Mouse (Mus musculus) cerebellum, adult 8-10 months (tissue): Measurements from ENCODE around the gene Slpi.
"Not testable (repeated sequence)": the region's sequence is repeated elsewhere in the genome, so short reads cannot be mapped to it uniquely, and the experiment has no call there.

Source experiments
- DNase-seq: peaks from one replicate; pipeline ENCODE4 v3.0.0; 2022

The Slpi gene

DNA sequence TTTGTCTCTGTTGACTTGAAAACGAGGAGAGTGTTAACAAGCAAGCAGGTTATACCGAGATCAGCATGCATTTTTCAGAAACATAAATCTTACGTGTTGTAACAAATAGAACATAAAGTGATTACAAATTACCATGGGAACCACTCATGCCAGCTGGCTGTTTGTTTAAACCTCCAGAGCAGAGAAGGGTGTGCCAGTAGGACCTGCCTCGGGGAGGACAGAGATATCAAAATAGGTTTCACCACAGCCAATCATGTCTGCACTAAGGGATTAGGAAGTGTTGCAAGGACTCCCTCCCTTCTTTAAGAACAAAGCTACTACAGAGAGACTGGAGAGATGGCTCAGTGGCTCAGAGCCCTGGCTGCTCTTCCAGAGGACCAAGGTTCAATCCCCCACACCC lies 15.7 kb downstream of the Slpi start:
- DNase-seq: no peak

DNA sequence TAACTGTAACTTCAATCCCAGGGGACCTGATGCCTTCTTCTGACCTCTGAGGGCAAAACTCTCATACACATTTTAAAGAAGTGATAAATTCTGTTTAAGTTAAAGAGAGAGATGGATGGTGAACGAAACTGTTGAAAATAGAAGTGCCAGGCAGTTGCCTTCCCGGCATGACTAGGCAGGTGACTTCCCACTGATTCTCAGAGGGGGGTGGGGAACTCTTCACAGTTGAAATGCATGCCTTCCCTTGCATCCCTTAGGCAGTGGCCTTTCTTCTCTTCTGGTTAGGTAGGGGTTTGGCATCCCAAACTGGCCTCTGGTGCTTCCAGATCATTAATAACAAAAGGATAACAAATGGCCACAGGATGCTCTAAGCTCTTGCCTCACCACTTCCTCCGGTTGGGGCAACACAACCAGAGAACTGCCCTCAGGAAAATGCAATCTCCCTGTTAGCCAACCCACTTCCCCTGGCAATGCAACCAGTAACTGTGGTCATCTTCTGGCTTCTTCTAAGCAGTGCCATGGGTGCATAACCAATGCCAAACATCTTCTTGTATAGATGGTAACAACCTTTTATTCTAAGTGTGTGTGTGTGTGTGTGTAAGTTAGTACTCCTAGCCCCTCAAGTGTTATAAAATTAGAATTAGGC lies 16.4 kb downstream of the Slpi start:
- DNase-seq: no peak

- no peak for DNase-seq
These were observed 17.5 kb downstream of the Slpi start for GRCm38 (mm10) chr2:164371371-164371770.

GRCm38 (mm10) chr2:164368620-164369105 lies 20.2 kb downstream of the Slpi start:
- no peak for DNase-seq

DNA sequence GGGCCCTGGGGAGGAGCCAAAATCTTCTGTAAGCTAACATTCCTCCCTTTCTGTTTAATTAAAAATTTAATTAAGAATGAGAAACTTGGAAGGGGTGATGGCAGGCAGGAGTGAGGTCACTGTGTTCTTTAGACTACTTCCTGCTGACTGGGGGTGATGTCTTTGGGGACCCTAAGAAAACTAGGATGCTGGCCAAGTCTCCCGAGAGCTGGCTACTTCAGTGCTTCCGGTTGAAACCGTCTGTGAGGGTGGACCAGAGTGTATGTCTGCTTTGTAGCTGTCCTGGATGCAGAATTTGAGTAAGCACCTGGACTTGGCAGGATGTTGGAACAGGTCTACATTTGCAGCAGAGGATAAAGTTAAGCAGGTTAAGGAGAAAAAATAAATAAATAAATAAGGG lies 21.9 kb downstream of the Slpi start:
- no peak for DNase-seq

GRCm38 (mm10) chr2:164360974-164361657 lies 27.8 kb downstream of the Slpi start:
- DNase-seq: no peak

DNA sequence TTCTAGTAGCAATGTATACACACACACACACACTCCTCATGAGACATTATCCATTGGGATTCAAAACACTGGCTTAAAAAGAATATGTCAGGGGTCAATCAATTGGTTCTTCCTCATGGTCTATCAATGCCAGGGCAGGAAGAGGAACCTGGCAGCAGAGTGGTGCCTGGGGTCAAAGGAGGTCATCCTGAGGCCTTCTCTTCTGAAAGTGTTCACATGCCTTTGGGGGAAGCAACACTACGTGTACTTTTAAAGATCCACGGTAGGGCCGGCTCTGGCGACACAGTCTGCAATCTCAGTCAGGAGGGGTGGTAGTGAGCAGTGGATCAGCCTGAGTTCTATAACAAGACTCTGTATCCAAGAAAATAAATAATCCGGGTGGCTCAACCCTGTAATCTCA lies 29.2 kb downstream of the Slpi start:
- DNase-seq: no peak

- DNase-seq: no peak
These were observed 29.9 kb downstream of the Slpi start for GRCm38 (mm10) chr2:164359031-164359430.

- DNase-seq: no peak
These were observed 30.5 kb downstream of the Slpi start for GRCm38 (mm10) chr2:164358373-164358772.

- no peak for DNase-seq
These were observed 32.5 kb downstream of the Slpi start for GRCm38 (mm10) chr2:164356177-164356967.

- DNase-seq: no peak
These were observed 35.5 kb downstream of the Slpi start for GRCm38 (mm10) chr2:164353356-164353755.

DNA sequence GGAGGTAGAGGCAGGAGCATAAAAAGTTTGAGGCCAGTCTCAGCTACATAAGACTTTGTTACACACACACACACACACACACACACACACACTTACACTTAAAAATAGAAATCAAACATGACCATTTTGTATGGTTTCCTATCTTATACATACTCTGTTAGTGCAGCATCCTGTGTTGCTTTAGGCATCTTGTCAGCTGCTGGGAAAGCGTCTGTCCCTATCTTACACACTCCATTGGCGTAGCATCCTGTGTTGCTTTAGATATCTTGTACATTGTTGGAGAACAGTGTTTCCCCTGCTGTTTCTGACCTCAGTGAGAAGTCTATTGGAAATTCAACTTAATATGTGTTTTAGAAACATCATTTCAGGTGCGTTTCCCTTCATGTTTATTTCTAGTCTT lies 36.2 kb downstream of the Slpi start:
- no peak for DNase-seq

GRCm38 (mm10) chr2:164348980-164349379 lies 39.9 kb downstream of the Slpi start:
- DNase-seq: peak; percentile 3

- DNase-seq: not testable (repeated sequence)
These were observed 41.2 kb downstream of the Slpi start for GRCm38 (mm10) chr2:164347697-164348096.

- not testable (repeated sequence) for DNase-seq
These were observed 45.2 kb downstream of the Slpi start for GRCm38 (mm10) chr2:164343732-164344131.

GRCm38 (mm10) chr2:164332440-164332839 lies 56.5 kb downstream of the Slpi start, which contains the start of gene Svs5:
TSS of gene Svs5 (plus strand) at chr2:164332740.
- DNase-seq: not testable (repeated sequence)

DNA sequence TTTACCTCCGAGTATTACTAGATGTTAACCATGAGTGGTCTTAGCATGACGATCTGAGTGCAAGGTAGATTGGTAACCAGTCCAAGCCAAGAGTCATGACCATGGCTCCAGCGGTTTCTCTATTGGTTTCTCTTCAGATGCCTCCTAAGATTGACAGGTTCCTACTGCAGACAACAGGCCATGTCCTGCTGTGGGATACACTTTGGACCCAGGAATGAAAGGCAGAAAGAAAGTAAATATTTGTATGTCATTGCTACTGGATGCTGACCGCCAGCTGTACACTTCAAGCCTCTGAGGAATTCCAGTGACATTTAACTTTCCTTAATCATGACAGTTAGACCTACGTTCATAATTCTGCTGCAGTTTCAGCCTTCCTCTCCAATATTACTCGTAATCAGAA lies 67.9 kb downstream of the Slpi start:
- no peak for DNase-seq

DNA sequence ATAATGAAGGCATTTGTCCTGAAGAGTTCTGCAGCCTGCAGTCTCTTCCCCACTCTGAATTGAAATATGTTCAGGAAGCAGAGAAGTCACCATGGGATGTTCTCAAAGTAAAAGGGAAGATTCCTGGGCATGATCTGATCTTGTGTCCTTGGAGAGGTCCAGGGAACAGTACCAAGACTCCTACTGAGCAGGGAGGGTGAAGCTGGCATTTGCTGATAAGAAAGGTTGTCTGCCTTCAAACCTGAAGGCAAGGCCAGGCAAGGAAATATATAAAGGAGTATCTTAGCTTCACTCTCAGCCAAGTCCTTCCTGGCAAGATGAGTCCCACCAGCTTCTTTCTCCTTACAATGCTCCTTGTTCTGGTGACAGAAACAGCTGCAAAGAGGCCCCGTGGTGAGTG lies 72.4 kb downstream of the Slpi start, which contains the start of gene Svs6:
TSS of gene Svs6 (plus strand) at position 301 of the 400 bp plus-strand sequence.
- not testable (repeated sequence) for DNase-seq

- not testable (repeated sequence) for DNase-seq
These were observed 73.4 kb downstream of the Slpi start for GRCm38 (mm10) chr2:164315460-164315859.

GRCm38 (mm10) chr2:164312599-164312998 lies 76.3 kb downstream of the Slpi start:
- DNase-seq: no peak
